Mouse (Mus musculus) brain, embryonic 18.5 days (tissue): Measurements from ENCODE around the gene Fam163b.

Experiments used
- DNase-seq: peaks from one replicate; pipeline ENCODE4 v3.0.0-alpha.2; 2012; ENCODE audit warnings: low read depth, low spot score

Gene Fam163b

DNA sequence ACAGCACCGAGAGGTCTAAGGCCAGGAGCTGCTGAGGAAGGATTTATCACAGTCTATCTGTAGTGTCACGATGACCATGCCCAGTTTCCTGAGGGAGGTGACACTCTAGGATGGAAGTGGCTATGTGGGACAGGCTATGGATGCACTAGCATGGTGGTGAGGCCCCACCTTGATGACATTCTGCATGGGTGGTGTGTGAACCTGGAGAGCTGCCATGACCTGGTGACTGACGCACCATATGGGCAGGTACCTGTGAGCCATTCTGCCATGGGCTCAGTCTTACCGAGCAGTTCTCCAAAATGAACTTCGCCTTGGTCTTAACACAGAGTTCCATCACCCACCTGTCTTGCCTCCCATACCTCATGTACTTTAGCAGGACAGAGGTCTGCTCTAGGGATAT is 54.7 kb downstream of the Fam163b start:
- no peak for DNase-seq

DNA sequence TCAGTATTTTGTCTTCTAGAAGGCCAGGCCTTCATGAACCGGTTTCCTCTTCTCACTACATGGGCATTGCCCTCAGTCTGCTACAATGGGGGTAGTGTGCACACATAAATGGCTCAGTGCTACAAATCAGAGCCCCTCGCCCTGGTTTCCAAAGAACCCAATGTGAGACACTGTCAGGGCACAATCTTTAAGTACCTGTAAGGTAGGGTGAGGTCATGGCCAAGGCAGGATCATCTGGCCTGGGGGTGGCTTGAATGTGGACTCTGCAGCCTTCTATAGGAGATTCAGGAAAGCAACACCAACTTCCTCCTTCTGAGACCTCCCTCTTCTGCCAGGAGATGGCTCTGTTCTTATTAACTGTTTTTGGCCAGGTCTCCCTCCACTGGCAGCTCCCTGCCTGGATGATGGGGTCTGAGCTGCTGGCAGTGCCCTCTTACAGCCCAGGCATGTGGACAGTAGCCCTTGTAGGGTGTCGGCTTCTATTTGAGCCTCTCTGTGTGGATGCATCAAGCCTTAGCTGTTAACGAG is 55.7 kb downstream of the Fam163b start:
- no peak for DNase-seq

DNA sequence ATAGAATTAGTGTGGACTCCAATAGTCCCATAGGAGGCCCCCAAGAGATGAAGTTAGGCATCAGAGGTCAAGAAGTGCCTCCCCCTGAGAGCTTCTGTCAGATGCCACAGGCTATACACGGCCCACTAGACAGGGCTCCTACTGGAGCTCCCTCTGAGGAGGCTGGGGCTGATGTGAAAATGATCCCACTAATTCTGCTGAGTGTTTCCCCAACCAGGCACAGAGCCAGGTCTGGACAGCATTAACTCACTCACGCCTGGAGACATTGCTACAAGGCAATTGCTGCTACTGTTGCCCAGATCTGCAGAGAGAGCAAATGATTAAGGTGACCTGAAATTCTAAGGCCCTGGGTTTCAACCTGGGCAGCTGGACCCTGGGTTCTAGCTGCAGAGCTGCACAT is 56.5 kb downstream of the Fam163b start:
- no peak for DNase-seq

DNA sequence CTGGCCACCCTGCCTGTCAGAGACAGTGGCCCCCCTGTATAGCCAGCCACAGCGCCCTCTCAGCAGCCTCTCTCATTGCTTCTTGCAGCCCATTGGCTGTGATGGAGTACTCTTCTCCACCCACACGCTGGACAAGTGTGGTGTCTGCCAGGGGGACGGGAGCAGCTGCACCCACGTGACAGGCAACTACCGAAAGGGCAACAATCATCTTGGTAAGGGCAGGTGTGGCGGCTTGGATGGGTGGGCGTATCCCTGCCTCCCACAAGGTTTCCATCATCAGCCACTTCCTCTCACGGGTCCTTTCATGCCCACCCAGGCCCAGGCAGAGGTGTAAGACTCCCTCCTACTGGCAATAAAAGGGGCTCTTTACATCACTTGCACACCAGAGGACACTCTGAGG is 57.3 kb downstream of the Fam163b start:
- DNase-seq: no peak

DNA sequence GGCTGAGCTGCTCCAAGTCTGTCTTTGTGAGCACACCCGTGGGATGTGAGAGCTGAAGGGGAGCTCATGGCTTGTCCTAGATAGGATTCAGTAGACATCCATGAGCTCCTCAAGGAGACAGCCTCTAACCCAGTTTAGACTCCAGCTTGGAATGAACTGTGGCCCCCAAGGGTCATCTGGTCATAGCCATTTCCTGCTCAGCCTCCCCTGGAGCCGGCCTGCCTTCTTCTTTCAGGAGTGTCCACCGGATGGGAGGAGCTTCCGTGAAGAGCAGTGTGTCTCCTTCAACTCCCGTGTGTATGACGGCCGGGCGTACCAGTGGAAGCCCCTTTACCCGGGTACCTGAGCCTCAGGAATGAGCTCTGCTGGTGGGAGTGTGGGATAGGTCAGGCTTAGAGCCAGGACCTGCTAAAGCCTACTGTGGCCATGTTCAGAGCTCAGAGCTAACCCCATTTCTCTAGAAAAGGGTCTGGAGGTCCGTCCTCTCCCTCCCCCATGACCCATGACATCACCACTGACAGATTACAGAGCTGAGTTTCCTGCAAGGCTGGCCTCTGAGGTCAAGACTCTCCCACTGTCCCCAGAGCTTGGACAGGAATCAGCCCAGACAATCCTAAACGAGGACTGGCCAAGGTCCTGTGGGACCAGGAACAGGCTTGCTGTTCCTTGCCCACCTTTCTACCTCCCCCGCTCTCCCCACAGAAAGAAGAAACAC is 58.4 kb downstream of the Fam163b start:
- no peak for DNase-seq

DNA sequence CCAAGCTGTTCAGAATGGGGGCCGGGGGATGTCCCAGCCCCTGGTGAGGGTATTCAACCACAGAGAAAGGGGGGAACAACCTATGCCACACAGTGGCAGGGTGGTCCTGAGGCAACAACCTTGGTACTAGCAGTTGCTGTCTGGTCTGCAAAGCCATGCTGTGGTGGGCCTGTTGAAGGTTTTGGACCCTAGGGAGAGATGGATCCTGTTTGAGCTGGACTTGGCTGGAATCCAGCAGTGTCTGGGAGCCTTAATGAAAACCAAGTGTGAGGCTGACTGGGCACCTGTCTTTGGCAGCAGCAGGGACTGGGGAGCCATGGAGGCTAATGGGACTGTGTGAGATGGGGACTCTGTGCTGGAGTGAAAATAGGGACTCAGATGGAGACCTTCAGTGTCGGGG is 62.6 kb downstream of the Fam163b start:
- DNase-seq: no peak

DNA sequence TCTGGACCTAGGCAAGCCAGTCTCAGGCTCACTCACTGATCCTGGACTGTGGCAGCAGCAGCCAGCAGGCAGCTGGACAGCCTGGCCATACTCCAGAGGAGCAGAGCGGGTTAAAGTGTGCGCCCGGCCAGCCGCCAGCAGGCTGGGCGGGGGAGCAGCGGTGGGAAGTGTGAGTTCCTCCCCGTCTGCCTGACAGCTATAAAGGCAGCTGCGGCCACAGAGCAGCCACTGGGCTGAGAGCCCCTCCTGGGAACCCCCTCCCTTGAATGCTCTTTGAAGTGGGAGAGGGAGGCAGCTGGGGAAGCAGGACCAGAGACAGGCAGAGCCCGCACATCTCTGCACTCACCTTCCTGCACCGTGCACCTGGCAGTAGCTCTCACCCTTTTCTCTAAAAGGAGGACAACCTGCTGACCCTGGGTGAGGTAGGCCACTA is 63.1 kb downstream of the Fam163b start, which contains the start of gene Adamtsl2:
Adamtsl2 (plus strand) TSS at position 228 of the 433 bp plus-strand sequence.
- DNase-seq: no peak

DNA sequence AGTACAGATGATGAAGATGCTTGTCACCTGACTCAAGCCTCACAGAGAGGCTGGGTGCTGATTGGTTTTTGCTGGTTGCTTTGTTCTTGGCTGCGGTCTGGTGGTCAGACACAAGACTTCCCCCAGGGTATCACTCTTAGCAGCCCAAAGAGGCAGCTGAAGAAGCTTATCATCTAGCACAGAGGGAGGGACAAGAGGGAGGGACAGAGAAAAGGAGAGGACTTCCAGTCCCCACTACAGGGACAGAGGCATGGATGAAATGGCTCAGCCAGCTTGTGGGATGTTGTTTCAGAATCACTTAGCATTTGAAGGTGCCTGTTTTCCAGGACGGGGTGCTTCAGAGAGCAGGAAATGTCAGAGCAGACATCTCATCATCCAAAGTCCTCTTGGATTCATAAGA is 64.0 kb downstream of the Fam163b start:
- no peak for DNase-seq

DNA sequence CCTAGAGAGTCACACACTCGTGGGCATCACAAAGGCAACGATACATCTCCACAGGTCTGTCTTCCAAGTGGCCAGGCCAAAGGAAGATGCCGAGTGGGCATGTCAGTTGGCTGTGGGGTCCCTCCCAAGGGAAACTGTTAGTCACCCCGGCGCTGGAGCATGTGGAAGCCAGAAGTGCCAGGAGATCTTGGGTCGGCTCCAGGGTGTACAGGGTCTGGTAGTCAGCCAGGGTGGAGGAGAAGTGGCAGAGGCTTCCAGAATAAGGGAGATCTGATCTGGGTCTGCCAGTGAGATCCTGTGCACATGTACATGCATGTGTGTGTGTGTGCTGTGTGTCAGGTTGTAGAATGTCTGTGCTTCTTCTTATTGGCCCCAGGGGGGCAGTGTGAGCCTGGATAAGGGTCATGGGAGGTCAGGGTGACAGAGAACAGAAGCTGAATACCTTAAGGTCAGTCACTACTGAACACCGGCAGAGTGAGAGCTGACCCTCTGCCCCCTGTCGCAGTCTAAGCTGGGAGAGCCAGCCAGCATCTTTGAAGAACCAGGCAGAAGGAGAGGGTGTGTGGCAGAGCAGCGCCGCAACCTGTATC is 64.5 kb downstream of the Fam163b start:
- no peak for DNase-seq

DNA sequence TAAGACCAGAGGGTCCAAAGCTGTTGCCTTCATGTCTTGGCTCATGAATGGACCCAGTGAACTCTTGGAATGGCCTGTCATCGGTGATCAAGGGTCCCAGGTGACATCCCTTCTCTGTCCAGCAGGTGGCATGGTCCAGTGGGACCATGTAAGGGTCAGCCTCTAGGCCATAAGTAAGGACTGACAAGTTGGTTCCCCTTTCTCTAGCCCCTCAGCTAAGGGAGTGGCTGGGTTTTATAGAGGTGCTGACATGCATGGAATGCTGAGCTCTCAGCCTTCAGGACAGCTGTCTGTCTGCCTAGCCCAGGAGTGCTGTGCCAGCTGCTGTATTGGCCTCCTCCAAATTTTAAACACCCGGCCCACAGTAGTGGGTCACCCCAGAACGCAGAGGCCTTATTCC is 66.8 kb downstream of the Fam163b start:
- DNase-seq: no peak

DNA sequence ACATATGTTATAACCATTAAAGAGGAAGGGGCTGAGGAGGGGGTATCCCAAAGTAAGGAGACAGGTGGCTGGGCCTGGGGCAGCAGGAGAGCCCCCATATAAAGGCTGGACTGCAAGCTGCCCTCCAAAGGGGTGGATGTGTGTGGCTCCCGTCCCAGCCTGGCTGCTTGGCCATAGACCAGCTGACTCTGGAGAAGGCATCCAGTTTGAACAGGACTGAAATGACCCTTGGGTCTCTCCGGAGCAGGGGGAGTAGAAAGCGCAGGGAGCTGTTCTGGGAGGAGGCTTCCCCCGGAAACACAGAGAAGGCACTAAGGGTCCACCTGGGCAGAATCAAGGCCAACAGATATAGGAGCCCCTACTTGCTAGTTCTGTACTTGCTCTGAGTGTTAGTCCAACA is 67.5 kb downstream of the Fam163b start:
- no peak for DNase-seq

DNA sequence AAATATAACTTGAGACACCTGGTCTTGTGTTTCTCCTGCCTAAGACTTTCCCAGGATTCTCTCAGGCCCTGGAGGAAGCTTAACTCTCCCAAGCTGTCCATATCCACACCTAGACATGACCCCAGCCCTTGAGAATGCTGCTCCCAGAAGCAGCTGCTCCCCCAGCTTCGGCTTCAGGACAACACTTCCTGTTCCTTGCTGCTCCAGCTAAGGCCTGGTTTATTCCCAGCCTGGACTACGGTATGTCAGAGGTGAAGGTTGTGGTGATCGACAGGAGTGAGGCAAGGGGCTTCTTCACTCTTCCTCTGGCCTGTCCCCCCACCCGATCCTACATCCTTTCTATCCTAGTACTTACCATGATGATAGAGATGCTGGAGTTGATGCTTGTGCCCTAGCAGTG is 68.9 kb downstream of the Fam163b start:
- no peak for DNase-seq

DNA sequence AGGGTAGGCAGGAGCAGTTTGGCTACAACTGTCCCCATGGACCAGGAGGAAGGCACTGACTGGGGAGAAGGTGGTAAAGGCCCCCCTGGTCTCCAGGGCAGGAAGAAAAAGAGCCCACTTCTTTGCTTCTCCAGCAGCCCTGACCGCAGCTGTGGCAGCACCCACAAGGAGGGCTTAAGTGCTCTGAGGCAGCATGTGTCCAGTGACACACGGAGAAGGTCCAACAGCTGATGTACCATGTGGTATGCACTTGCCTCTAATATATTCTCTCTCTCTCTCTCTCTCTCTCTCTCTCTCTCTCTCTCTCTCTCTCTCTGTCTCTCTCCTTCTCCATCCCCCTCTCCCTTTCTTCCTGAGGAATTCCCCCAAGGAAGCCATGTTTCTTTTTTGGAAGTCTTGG is 70.3 kb downstream of the Fam163b start, which contains the start of gene Mymk:
Mymk (minus strand) TSS at position 202 of the 400 bp plus-strand sequence.
- no peak for DNase-seq

DNA sequence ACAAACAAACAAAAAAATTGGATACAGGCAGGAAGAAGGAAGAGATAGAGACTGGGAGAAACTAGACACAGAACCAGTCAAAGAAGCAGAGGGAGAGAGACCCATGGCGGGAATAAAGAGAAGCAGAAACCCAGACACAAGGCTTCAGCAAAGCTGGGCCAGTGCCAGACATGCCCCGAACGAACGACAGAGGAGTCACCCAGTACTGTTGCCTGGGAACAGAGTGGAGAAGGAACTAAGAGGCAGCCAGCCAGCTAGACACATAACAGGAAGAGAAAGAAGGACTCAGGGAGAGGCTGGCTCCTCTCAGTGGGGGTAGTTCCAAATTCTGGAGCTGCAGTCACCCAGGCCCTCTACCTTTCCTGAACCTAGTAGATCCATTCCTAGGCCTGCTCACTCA is 71.2 kb downstream of the Fam163b start:
- DNase-seq: peak; percentile 69

DNA sequence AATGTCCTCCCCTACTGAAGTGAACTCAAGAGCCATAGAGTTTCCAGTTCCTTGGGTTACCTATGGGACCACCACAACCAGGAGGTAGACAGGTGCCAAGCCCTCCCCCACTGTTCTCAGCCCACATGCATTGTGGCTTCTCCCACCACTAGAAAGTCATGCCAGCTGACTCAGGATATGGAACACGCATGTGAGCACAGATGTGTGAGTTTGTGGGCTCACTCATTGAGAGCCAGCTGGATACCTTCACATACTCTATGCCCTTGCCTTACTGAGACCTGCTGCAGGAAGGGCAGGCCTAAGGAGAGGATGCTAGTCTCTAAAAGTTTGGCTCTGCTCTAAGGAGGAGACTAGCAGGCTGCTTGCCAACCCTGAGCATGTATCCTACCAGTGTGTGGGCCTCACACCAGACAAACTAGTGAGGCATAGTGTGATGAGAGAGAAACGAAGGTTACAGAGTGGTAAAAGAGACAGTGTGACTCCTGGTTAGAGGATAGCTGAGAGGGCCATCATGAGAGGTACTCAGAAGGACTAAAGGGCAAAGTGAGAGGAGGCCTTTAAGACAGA is 72.0 kb downstream of the Fam163b start:
- no peak for DNase-seq

DNA sequence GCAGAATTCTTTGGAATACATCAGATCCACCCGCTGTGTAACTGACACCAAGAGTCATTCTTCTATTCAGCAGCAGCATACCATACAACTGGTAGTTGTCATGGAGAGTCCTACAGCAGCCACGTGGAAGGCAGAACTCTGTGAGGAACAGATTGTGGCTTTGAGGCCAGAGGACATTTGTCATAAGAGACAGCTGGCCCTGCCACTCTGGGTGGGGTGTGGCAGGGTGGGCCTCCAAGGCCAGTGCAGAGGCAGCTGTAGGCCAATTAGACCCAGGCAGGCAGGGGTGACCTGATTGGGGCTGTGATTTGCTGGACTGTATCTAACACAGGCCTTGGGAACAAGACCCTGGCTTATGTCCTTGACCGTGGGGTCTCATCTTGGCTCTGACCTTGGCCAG is 72.6 kb downstream of the Fam163b start:
- DNase-seq: no peak

DNA sequence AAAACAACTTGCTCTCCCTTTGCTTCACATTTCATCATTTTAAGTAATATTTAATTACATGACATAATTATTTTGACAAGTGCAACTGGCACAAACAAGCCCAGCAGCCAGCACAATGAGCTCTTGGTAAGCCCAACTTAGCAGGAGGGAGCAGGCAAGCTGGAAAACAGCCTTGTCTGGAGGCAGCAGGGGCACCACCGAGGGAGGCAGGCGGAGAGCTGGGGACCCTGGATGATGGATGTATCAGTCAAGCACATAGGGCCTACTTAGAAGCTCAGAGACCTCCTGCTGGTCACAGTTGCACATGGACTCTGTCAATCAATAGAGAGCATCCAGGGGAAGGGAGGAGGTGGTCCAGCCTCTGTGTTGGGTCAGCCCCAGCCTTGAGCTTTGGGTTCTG is 74.3 kb downstream of the Fam163b start:
- no peak for DNase-seq

DNA sequence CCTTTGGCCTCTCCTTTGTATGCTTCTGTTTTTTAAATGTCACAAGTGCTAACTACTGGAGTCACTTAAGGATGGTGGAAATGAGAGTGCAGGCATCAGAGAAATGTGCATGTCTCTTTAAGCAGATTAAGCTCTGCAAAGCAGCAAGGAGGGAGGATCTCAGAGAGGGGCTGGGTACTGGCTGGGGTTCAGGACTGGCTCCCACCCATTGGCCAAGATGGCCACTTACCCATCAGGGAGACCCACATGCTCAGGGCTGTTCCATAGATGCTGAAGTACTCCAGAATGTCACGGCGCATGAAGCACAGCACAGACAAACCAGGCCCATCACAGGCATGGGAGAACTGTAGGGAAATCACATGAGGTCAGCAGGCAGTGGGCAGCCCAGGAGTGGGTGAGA is 75.2 kb downstream of the Fam163b start:
- DNase-seq: no peak
